Mouse (Mus musculus) cerebellum, adult 11-12 months (tissue): Measurements from ENCODE around the gene Map4k2.
A peak's percentile ranks its signal among the peaks of the same experiment; 100 is the strongest.

ENCODE experiments used
- DNase-seq: peaks from one replicate; pipeline ENCODE4 v3.0.0; 2022

Gene Map4k2

GRCm38 (mm10) chr19:6318145-6318544 lies 22.8 kb upstream of the Map4k2 start:
- DNase-seq, result no peak

- DNase-seq, result no peak
Observed at GRCm38 (mm10) chr19:6321358-6321757, 19.6 kb upstream of the Map4k2 start.

DNA sequence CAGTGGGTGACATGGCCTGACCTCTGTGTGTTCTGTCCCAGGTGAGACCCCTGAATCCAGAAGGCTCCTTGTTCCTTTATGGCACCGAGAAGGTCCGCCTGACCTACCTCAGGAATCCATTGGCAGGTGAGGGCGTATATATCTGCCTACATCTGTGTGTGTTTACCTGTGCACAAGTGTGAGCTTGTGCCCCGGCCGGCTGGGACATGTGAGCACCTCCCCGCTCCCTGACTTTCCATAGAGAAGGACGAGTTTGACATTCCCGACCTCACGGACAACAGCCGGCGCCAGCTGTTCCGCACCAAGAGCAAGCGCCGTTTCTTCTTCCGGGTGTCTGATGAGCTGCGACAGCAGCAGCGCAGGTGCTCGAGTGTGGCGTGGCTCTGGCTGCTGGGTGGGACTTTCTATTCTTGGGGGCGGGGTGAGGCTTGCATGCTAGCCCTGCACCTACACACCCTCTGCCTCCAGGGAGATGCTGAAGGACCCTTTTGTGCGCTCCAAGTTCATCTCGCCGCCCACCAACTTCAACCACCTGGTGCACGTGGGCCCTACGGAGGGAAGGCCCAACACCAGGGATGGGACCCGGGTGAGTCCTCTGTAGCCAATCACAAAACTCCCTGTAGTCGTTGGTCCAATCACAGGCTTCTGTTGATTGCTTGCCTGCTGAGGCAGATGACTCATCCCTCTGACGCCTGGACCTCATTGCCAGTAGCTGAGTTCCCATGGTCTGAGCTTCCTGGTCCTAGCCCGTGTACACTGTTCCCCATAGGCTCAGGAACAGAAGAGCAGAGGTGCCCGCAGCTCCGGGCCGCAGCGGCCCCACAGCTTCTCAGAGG lies 18.9 kb upstream of the Map4k2 start:
- DNase-seq, result peak; percentile 22

DNA sequence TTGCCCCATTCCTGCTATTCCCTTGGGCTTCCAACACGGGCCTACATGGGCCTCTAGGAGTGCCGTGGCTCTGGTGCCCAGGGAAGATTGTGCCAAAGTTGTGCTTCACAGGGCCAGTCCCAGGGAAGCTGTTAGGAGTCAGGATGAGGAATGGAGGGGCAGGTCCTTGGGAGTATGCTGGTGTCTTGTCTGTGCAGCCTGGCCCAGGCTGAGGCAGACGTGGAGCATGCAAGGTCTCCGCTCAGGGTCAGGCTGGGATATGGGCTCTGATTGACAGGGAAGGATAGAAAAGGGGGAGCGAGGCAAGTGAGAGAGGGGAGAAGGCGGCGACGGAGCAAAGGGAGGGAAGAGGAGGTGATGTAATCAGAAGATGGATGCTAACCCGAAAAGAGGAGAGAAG lies 16.2 kb upstream of the Map4k2 start:
- no peak for DNase-seq

DNA sequence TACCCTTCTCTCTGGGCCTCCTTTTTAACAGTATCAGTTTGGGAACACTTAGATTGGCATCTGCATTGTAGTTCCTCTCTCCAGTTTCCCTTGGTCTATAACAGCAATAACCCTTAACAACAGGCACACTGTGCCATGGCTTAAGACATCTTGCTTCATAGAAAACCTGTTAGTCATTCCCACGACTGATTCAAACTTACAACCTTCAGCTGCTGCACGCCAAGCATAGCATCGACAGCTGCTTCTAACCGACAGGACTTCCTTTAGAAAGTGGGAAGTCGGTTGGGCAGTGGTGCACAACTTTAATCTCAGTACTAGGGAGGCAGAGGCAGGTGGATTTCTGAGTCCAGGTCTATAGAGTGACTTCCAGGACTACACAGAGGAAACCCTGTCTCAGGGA lies 9.8 kb upstream of the Map4k2 start:
- no peak for DNase-seq

GRCm38 (mm10) chr19:6331719-6332516 lies 9.0 kb upstream of the Map4k2 start:
- peak; percentile 52 for DNase-seq

GRCm38 (mm10) chr19:6333761-6334595 lies 7.0 kb upstream of the Map4k2 start:
- DNase-seq, result peak; percentile 42

GRCm38 (mm10) chr19:6334673-6335457 lies 6.1 kb upstream of the Map4k2 start, which contains the start of gene Men1:
Gene Men1, plus strand, starts transcription at chr19:6334979.
- DNase-seq, result peak; percentile 94

DNA sequence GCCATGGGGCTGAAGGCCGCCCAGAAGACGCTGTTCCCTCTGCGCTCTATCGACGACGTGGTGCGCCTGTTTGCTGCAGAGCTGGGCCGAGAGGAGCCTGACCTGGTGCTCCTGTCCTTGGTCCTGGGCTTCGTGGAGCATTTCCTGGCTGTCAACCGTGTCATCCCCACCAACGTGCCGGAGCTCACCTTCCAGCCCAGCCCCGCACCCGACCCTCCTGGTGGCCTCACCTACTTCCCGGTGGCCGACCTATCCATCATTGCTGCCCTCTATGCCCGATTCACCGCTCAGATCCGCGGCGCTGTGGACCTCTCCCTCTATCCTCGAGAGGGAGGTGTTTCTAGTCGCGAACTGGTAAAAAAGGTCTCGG lies 5.5 kb upstream of the Map4k2 start:
- peak; percentile 47 for DNase-seq

DNA sequence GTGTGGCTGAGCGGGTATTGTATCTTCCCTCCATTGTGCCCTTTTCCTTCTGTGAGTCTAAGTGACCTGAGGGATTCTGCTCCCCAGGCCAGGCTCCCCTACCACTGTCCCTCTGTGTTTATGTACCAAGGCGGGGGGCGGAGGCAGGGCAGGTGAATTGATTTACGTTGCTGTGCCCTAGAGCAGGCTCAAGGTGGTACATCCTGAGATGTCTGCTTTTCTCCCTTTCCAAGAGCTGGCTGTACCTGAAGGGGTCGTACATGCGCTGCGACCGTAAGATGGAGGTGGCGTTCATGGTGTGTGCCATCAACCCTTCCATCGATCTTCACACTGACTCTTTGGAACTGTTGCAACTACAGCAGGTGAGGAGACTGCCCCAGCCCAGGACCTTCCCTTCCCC lies 4.0 kb upstream of the Map4k2 start:
- peak; percentile 48 for DNase-seq

DNA sequence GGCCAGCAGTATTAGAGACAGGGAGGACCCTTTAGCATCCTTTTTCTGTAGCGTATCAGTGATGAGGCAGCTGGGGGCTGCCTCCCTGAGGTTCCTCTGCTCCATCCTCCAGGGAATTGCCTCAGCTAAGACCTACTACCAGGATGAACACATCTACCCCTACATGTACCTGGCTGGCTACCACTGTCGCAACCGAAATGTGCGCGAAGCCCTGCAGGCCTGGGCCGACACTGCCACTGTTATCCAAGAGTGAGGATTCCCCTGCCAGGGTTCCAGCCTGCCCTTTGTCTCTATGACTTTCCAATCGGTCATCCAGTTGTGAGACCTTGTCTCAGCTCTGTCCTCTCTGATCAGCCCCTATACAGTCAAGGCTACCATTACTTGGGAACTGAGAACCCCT lies 2.8 kb upstream of the Map4k2 start:
- DNase-seq, result peak; percentile 44

DNA sequence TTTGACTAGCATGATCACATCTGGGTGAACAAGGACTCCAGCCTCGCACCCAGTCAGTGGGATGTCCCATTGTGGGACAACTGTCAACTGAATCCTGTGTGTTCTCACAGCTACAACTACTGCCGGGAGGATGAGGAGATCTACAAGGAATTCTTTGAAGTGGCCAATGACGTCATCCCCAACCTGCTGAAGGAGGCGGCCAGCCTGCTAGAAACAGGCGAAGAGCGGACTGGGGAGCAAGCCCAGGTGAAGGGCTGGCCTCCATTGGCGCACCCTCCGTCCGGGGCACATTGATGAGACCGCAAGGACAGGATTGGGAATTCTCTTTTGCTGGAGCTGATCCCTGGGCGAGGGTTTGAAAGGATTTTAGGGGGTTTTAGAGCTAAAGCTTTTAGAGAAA lies 2.2 kb upstream of the Map4k2 start:
- DNase-seq, result peak; percentile 47

DNA sequence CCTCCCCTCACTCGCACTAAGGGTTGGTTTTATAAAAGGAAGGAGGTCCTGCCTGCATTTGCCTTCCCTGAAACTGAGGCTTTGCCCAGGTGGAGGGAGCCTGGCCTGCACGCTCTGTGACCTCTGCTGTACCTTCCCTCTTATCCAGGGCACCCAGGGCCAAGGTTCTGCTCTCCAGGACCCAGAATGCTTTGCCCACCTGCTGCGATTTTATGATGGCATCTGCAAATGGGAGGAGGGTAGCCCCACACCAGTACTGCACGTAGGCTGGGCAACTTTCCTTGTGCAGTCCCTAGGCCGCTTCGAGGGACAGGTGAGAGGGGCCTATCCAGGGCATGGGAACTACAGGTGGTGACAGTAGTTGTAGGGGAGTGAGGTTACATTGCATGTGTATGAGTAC lies 1.7 kb upstream of the Map4k2 start:
- peak; percentile 58 for DNase-seq

GRCm38 (mm10) chr19:6339890-6340504 lies 938 bp upstream of the Map4k2 start:
- DNase-seq, result peak; percentile 54

GRCm38 (mm10) chr19:6341453-6342077 lies 630 bp downstream of the Map4k2 start:
- DNase-seq, result peak; percentile 52

- peak; percentile 57 for DNase-seq
Observed at GRCm38 (mm10) chr19:6342276-6342933, 1.5 kb downstream of the Map4k2 start.

DNA sequence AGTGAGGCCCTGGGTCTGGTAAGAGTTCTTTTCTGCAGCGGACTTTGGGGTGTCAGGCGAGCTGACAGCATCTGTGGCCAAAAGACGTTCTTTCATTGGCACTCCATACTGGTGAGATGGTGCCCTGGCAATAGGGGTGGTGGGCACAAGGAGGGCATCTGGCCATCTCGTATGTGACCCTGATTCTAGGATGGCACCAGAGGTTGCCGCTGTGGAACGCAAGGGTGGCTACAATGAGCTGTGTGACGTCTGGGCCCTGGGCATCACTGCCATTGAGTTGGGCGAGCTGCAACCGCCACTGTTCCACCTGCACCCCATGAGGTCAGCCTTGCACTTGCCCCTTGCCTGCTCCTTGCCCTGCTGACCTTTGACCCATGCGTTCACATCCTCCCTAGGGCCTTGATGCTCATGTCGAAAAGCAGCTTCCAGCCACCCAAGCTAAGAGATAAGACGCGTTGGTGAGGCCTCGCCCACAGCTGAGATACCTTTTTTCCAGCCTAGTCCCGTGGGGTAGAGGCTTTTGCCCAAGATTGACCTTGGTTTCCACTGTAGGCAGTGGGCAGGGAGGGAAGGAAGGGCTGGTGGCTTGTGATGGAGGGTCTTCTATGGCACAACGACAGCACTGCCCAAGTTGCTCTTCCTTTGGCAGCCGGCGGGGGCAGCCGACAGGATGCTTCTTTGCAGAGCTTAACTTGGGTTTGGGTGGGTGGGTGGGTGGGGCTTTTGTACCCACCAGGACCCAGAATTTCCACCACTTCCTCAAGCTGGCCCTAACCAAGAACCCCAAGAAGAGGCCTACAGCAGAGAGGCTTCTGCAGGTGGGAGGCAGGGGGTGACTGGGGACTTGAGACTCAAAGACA lies 2.4 kb downstream of the Map4k2 start:
- peak; percentile 63 for DNase-seq

- DNase-seq, result peak; percentile 70
Observed at GRCm38 (mm10) chr19:6343996-6344395, 3.1 kb downstream of the Map4k2 start.

- no peak for DNase-seq
Observed at GRCm38 (mm10) chr19:6346023-6346422, 5.1 kb downstream of the Map4k2 start.

DNA sequence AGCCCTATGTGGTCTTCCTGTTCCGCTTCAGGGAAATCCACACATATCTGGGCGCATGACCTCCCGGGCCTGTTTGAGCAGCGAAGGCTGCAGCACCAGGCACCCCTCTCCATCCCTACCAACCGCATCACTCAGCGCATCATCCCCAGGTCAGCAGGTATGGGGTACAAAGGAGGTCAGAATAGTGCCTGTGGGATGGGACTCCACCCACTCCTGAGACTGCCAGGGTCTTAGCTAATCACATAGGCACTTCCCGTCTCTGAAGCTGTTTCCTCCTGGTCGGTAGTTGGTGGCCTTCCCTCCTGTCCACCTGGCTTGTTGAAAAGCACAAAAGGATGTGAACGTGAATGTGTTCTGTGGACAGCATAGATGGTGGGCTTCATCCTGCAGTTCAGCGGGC lies 5.7 kb downstream of the Map4k2 start:
- no peak for DNase-seq
